Mouse (Mus musculus): ENCODE measurements around the gene Pbxip1. TPM values are rescaled to one million over a fixed set of nuclear protein-coding genes. Genes with fewer than 3 reads are reported as not detected.

Pbxip1 gene
- polyA plus RNA-seq, 1 experiment, result 60.5 TPM

DNA sequence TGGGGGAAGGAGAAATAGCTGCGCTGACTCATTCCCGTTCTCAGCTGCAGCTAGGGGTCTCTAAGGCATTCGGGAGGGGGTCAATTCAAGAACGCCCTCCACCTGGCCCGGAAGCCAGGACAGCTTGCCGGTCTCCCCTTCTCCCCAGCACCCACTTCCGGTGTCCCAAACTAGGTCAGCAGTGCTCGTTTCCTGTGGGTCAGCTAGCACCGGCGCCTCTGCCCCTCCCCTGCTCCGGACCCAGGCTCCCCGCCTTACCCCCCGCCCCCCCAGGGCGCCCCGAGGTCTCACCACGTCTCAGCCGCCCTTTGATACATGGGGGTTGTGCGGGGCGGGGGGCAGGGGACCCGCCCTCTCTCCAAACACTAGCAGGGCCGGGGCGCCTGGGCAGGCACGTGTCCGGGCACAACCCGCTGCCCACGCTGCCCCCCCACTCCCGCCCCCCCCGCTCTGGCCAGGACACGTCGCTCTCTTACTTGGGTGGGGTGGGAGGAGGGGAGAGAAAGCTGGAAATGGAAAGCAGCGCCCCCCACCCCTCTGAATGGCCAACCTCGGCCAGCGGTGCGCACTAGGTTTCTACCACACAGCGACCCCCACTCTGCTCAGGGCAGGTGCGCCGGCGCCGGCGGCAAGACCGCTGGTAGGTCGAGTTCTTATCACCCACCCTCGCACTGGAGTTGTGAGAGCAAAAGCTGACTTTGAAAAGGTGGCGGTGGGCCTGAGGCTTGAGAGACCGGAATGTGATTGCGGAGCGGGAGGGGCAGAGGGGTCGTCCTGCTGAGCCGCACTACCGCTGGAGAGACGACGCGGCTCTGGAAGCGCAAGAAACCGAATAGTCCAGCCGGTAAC is 44.6 kb upstream of the Pbxip1 start:
- under 1% methylated on average over 55 of the region's 56 CpGs for WGBS
- H3K4me3 ChIP-seq (replicated peaks; ENCODE audit: control insufficient read depth, low read depth, low read length), result peak overlapping the region; percentile 70
- H3K4me1 ChIP-seq (ENCODE audit: control insufficient read depth, insufficient read depth, low read length), result no peaks in the 10 kb centered on the region; the same call in 1 of the 2 replicates
- peak overlapping the region; percentile 83 for H3K27ac ChIP-seq (ENCODE audit: control insufficient read depth, insufficient read depth, low read depth, low read length, poor library complexity)
- TF ChIP-seq CTCF (IDR thresholded peaks at IDR 0.05; ENCODE audit: control insufficient read depth, insufficient read depth, low read length) (no peak), POLR2A (IDR thresholded peaks at IDR 0.05; ENCODE audit: borderline replicate concordance, control insufficient read depth, low read depth, low read length) (peak; percentile 11; the same call in 1 of the 2 replicates)

GRCm38 (mm10) chr3:89392871-89393311 is 43.6 kb upstream of the Pbxip1 start:
- 1% methylated on average over 19 of the region's 24 CpGs for WGBS
- TF ChIP-seq CTCF (IDR thresholded peaks at IDR 0.05; ENCODE audit: control insufficient read depth, insufficient read depth, low read length) (no peak), POLR2A (IDR thresholded peaks at IDR 0.05; ENCODE audit: borderline replicate concordance, control insufficient read depth, low read depth, low read length) (no peak)
- H3K27ac ChIP-seq (ENCODE audit: control insufficient read depth, insufficient read depth, low read depth, low read length, poor library complexity), result peak overlapping the region; percentile 71
- no peaks in the 10 kb centered on the region; the same call in 1 of the 2 replicates for H3K4me1 ChIP-seq (ENCODE audit: control insufficient read depth, insufficient read depth, low read length)
- peak overlapping the region; percentile 70 for H3K4me3 ChIP-seq (replicated peaks; ENCODE audit: control insufficient read depth, low read depth, low read length)

DNA sequence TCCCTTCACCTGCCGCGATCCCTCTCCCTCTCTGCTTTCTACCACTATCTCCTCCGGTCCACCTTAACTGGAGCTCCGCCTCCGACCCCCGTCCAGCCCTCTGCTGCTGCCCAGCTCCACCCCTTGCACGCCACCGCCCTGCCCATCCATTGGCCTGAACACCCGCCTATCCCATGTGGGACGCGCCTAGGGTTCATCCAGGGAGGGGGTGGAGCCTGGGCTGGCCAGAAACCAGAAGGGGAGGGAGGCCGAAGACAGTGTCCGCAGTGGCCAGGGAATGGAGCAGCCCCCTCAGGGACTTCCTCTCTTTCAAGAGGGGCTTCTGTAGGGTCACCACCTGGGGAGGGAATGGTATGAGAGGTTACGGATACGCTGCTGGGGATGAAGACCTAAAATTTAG is 42.9 kb upstream of the Pbxip1 start:
- H3K27ac ChIP-seq (ENCODE audit: control insufficient read depth, insufficient read depth, low read depth, low read length, poor library complexity), result peak overlapping the region; percentile 87
- under 1% methylated on average over 15 of the region's 15 CpGs for WGBS
- no peak for TF ChIP-seq CTCF (IDR thresholded peaks at IDR 0.05; ENCODE audit: control insufficient read depth, insufficient read depth, low read length)
- peak; percentile 67 for TF ChIP-seq POLR2A (IDR thresholded peaks at IDR 0.05; ENCODE audit: borderline replicate concordance, control insufficient read depth, low read depth, low read length)
- H3K4me1 ChIP-seq (ENCODE audit: control insufficient read depth, insufficient read depth, low read length), result no peaks in the 10 kb centered on the region; the same call in 1 of the 2 replicates
- peak overlapping the region; percentile 75 for H3K4me3 ChIP-seq (replicated peaks; ENCODE audit: control insufficient read depth, low read depth, low read length)

DNA sequence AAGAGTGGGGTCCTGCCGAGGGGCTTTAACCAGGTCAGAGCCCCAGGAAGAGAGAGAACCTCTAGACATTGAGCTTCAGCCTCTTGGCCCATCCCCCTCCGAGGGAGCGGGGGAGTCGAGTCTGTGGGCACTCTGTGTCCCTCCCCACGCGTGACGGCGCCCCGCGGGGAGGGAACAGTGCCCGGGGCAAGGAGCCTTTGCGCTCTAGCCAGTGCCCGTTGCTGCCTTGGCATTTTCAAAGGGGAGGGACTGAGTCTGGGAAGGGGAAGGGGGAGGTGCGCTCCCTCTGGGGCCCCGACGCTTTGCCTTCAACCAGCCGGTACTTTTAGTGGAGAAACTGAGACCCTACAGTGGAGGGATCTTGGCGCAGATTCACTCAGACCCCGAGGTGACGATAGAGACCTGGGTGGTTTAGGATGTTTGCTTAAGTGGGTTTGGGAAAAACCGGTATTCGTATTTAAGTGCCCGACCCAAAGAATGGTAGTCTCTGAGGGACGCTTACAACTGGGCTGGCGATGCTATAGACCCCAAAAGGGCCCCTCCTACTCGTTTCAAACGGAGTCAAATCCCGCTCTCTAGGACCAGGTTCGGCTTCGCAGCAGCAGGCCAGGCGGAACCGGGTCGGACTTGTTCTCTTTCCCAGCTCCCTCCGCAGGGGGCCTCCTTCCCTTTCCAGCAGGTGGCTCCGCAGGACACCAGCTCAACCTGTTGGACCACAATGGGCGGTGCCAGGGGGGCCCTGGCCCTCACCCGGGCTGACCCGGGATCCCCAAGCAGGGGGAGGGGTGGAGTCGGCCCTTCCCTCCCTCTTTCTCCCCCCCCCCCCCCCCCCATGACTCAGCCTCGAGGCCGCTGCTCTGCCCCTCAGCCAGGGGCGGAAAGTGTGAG is 42.3 kb upstream of the Pbxip1 start, which contains the start of gene Zbtb7b:
Gene Zbtb7b, minus strand, starts transcription at position 771 of the 888 bp plus-strand sequence.
- WGBS, result under 1% methylated on average over 42 of the region's 42 CpGs
- TF ChIP-seq POLR2A (IDR thresholded peaks at IDR 0.05; ENCODE audit: borderline replicate concordance, control insufficient read depth, low read depth, low read length) (peak; percentile 58; the same call in 1 of the 2 replicates), CTCF (IDR thresholded peaks at IDR 0.05; ENCODE audit: control insufficient read depth, insufficient read depth, low read length) (peak; percentile 16; the same call in 1 of the 2 replicates)
- Histone ChIP-seq H3K27ac (ENCODE audit: control insufficient read depth, insufficient read depth, low read depth, low read length, poor library complexity) (peak within 1 kb of the TSS; percentile 87), H3K4me3 (replicated peaks; ENCODE audit: control insufficient read depth, low read depth, low read length) (peak within 1 kb of the TSS; percentile 75), H3K4me1 (ENCODE audit: control insufficient read depth, insufficient read depth, low read length) (no peaks in the 10 kb centered on the region; the same call in 1 of the 2 replicates)

- Histone ChIP-seq H3K27ac (ENCODE audit: control insufficient read depth, insufficient read depth, low read depth, low read length, poor library complexity) (peak overlapping the region; percentile 87), H3K4me3 (replicated peaks; ENCODE audit: control insufficient read depth, low read depth, low read length) (peak overlapping the region; percentile 42), H3K4me1 (ENCODE audit: control insufficient read depth, insufficient read depth, low read length) (no peaks in the 10 kb centered on the region; the same call in 1 of the 2 replicates)
- WGBS, result 2% methylated on average over 12 of the region's 12 CpGs
- TF ChIP-seq POLR2A (IDR thresholded peaks at IDR 0.05; ENCODE audit: borderline replicate concordance, control insufficient read depth, low read depth, low read length), result no peak
- no peak for TF ChIP-seq CTCF (IDR thresholded peaks at IDR 0.05; ENCODE audit: control insufficient read depth, insufficient read depth, low read length)
These were observed 41.6 kb upstream of the Pbxip1 start for GRCm38 (mm10) chr3:89394894-89395256.

DNA sequence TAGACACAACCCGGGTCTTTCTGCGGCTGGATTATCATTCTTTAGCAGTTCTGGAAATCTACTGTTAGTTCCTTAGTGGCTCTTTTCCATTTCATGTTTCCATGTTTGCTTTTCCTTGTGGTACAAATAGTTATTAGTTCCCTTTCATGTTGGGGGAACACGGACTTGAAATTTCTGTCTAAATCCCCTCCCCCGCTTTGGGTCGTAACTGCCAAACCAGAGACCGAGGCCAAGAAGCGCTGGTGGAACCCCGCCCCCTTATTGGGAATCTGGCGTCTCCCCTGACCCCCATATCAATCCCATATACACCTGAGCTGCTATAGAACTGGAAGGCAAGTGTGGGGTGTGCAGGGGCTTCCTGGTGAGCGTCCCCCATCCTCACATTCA is 41.1 kb upstream of the Pbxip1 start:
- Histone ChIP-seq H3K4me1 (ENCODE audit: control insufficient read depth, insufficient read depth, low read length) (no peaks in the 10 kb centered on the region; the same call in 1 of the 2 replicates), H3K4me3 (replicated peaks; ENCODE audit: control insufficient read depth, low read depth, low read length) (peak overlapping the region; percentile 42), H3K27ac (ENCODE audit: control insufficient read depth, insufficient read depth, low read depth, low read length, poor library complexity) (no peak overlapping the region)
- 4% methylated on average over 10 of the region's 10 CpGs for WGBS
- TF ChIP-seq CTCF (IDR thresholded peaks at IDR 0.05; ENCODE audit: control insufficient read depth, insufficient read depth, low read length) (no peak), POLR2A (IDR thresholded peaks at IDR 0.05; ENCODE audit: borderline replicate concordance, control insufficient read depth, low read depth, low read length) (no peak)

GRCm38 (mm10) chr3:89395806-89396653 is 40.5 kb upstream of the Pbxip1 start:
- Histone ChIP-seq H3K27ac (ENCODE audit: control insufficient read depth, insufficient read depth, low read depth, low read length, poor library complexity) (no peak overlapping the region), H3K4me3 (replicated peaks; ENCODE audit: control insufficient read depth, low read depth, low read length) (peak overlapping the region; percentile 54), H3K4me1 (ENCODE audit: control insufficient read depth, insufficient read depth, low read length) (no peaks in the 10 kb centered on the region; the same call in 1 of the 2 replicates)
- no peak for TF ChIP-seq POLR2A (IDR thresholded peaks at IDR 0.05; ENCODE audit: borderline replicate concordance, control insufficient read depth, low read depth, low read length)
- peak; percentile 87 for TF ChIP-seq CTCF (IDR thresholded peaks at IDR 0.05; ENCODE audit: control insufficient read depth, insufficient read depth, low read length)
- under 1% methylated on average over 43 of the region's 44 CpGs for WGBS
